Mouse (Mus musculus) kidney, embryonic 16.5 days (tissue): Measurements from ENCODE around the gene Nxpe4. TPM values are rescaled to one million over a fixed set of nuclear protein-coding genes. Genes with fewer than 3 reads are reported as not detected.

Experiments
- ATAC-seq: fragments of 200-750 bp; cut with Nextera tagmentation; 2 replicates; pipeline ENCODE4 v1.8.0; 2017; ENCODE audit warnings: moderate TSS enrichment; ENCODE audit not compliant: low FRiP score, low TSS enrichment
- H3K27ac ChIP-seq: fragments of 300-500 bp; sonication (generic); 2 replicates; pipeline ENCODE4 v1.5.1; 2014; ENCODE audit warnings: low read length
- H3K27me3 ChIP-seq: fragments of 300-500 bp; sonication (generic); 2 replicates; pipeline ENCODE4 v1.6.1; 2014; ENCODE audit warnings: low read length, control low read depth, mixed read lengths; ENCODE audit not compliant: insufficient read depth
- H3K36me3 ChIP-seq: fragments of 300-500 bp; sonication (generic); 2 replicates; pipeline ENCODE4 v1.6.1; 2014; ENCODE audit warnings: low read length, control low read depth, mixed read lengths; ENCODE audit not compliant: insufficient read depth
- H3K4me1 ChIP-seq: fragments of 300-500 bp; sonication (generic); 2 replicates; pipeline ENCODE4 v1.6.1; 2014; ENCODE audit warnings: low read length, control low read depth, mixed read lengths; ENCODE audit not compliant: insufficient read depth
- H3K4me2 ChIP-seq: fragments of 300-500 bp; sonication (generic); replicated peaks from 2 replicates; pipeline ENCODE4 v1.6.1; 2014; ENCODE audit warnings: low read depth, low read length
- H3K4me3 ChIP-seq: fragments of 300-500 bp; sonication (generic); 2 replicates; pipeline ENCODE4 v1.5.1; 2014; ENCODE audit warnings: mild to moderate bottlenecking, low read length
- H3K9ac ChIP-seq: fragments of 300-500 bp; sonication (generic); replicated peaks from 2 replicates; pipeline ENCODE4 v1.6.1; 2014; ENCODE audit warnings: low read length
- H3K9me3 ChIP-seq: fragments of 300-500 bp; sonication (generic); 2 replicates; pipeline ENCODE4 v1.6.1; 2016; ENCODE audit warnings: low read length, control low read depth
- WGBS: fragments of 180-500 bp; shearing (Covaris S2); extraction: QIAGEN DNeasy Blood & Tissue Kit; methylation state at CpG from one replicate; pipeline ENCODE4 v1.1.7; 2014; 5-methylcytosine and 5-hydroxymethylcytosine counted together
- polyA plus RNA-seq: library from polyadenylated mRNA; unstranded; fragments of >200 nt; fragmentation: Nextera tagmentation; extraction: Ambion mirVana; gene quantifications from 2 replicates; pipeline ENCODE4 v1.2.1, GENCODE M21; 2015

The Nxpe4 gene
- polyA plus RNA-seq, 1 experiment from 2014 or later, result 8.1 TPM

- no peaks in the 10 kb centered on the region for H3K9me3 ChIP-seq
- H3K27ac ChIP-seq, result no peak overlapping the region
- H3K4me3 ChIP-seq, result no peak overlapping the region
- no peaks in the 10 kb centered on the region for H3K36me3 ChIP-seq
- H3K27me3 ChIP-seq, result no peaks in the 10 kb centered on the region
- no peak overlapping the region for H3K9ac ChIP-seq
- no peaks in the 10 kb centered on the region for H3K4me1 ChIP-seq
- ATAC-seq, result no peak
- H3K4me2 ChIP-seq, result no peak overlapping the region
- WGBS, result 78% methylated on average over 9 of the region's 9 CpGs
Measured at GRCm38 (mm10) chr9:48345456-48345855, 183.6 kb downstream of the Nxpe4 start.

GRCm38 (mm10) chr9:48345866-48346265 lies 184.0 kb downstream of the Nxpe4 start:
- Histone ChIP-seq H3K4me2 (no peak overlapping the region), H3K9me3 (no peaks in the 10 kb centered on the region), H3K9ac (no peak overlapping the region), H3K36me3 (no peaks in the 10 kb centered on the region), H3K4me3 (no peak overlapping the region), H3K27ac (no peak overlapping the region), H3K4me1 (no peaks in the 10 kb centered on the region), H3K27me3 (no peaks in the 10 kb centered on the region)
- WGBS, result 87% methylated on average over 3 of the region's 3 CpGs
- ATAC-seq, result no peak

GRCm38 (mm10) chr9:48353148-48353698 lies 191.4 kb downstream of the Nxpe4 start, which contains the start of gene Nxpe2:
Gene Nxpe2, minus strand, starts transcription at chr9:48353454.
- no peak within 1 kb of the TSS for H3K9ac ChIP-seq
- ATAC-seq, result 0 out of 2 replicates have a peak, but pooled peaks have one; percentile 23
- no peak within 1 kb of the TSS for H3K4me3 ChIP-seq
- 56% methylated on average over 2 of the region's 2 CpGs for WGBS
- H3K27me3 ChIP-seq, result no peaks in the 10 kb centered on the region
- no peaks in the 10 kb centered on the region for H3K9me3 ChIP-seq
- H3K4me2 ChIP-seq, result no peak within 1 kb of the TSS
- no peaks in the 10 kb centered on the region for H3K36me3 ChIP-seq
- no peaks in the 10 kb centered on the region for H3K4me1 ChIP-seq
- H3K27ac ChIP-seq, result peak within 1 kb of the TSS; percentile 68

- 63% methylated on average over 4 of the region's 4 CpGs for WGBS
- no peak for ATAC-seq
- H3K9ac ChIP-seq, result no peak overlapping the region
- no peak overlapping the region for H3K4me3 ChIP-seq
- no peaks in the 10 kb centered on the region for H3K27me3 ChIP-seq
- peak overlapping the region; percentile 68 for H3K27ac ChIP-seq
- H3K9me3 ChIP-seq, result no peaks in the 10 kb centered on the region
- H3K36me3 ChIP-seq, result no peaks in the 10 kb centered on the region
- H3K4me1 ChIP-seq, result no peaks in the 10 kb centered on the region
- no peak overlapping the region for H3K4me2 ChIP-seq
Measured at GRCm38 (mm10) chr9:48354122-48354521, 192.3 kb downstream of the Nxpe4 start.

GRCm38 (mm10) chr9:48354793-48355192 lies 193.0 kb downstream of the Nxpe4 start:
- no peak for ATAC-seq
- H3K4me3 ChIP-seq, result no peak overlapping the region
- H3K27ac ChIP-seq, result no peak overlapping the region
- 52% methylated on average over 3 of the region's 3 CpGs for WGBS
- H3K9ac ChIP-seq, result no peak overlapping the region
- no peak overlapping the region for H3K4me2 ChIP-seq
- no peaks in the 10 kb centered on the region for H3K36me3 ChIP-seq
- no peaks in the 10 kb centered on the region for H3K9me3 ChIP-seq
- no peaks in the 10 kb centered on the region for H3K4me1 ChIP-seq
- H3K27me3 ChIP-seq, result no peaks in the 10 kb centered on the region

GRCm38 (mm10) chr9:48357097-48357496 lies 195.3 kb downstream of the Nxpe4 start:
- Histone ChIP-seq H3K4me2 (no peak overlapping the region), H3K27ac (no peak overlapping the region), H3K9ac (no peak overlapping the region), H3K36me3 (no peaks in the 10 kb centered on the region), H3K4me1 (no peaks in the 10 kb centered on the region), H3K9me3 (no peaks in the 10 kb centered on the region), H3K4me3 (no peak overlapping the region), H3K27me3 (no peaks in the 10 kb centered on the region)
- WGBS, result 91% methylated on average over 3 of the region's 3 CpGs
- ATAC-seq, result no peak

GRCm38 (mm10) chr9:48360826-48361225 lies 199.0 kb downstream of the Nxpe4 start:
- no peak for ATAC-seq
- no peaks in the 10 kb centered on the region for H3K9me3 ChIP-seq
- WGBS, result 73% methylated on average over 4 of the region's 4 CpGs
- no peak overlapping the region for H3K9ac ChIP-seq
- no peak overlapping the region for H3K27ac ChIP-seq
- no peak overlapping the region for H3K4me3 ChIP-seq
- no peaks in the 10 kb centered on the region for H3K27me3 ChIP-seq
- no peaks in the 10 kb centered on the region for H3K4me1 ChIP-seq
- H3K36me3 ChIP-seq, result no peaks in the 10 kb centered on the region
- no peak overlapping the region for H3K4me2 ChIP-seq

- Histone ChIP-seq H3K27ac (no peak overlapping the region), H3K9me3 (no peaks in the 10 kb centered on the region), H3K9ac (no peak overlapping the region), H3K4me1 (no peaks in the 10 kb centered on the region), H3K4me3 (no peak overlapping the region), H3K36me3 (no peaks in the 10 kb centered on the region), H3K27me3 (no peaks in the 10 kb centered on the region), H3K4me2 (no peak overlapping the region)
- no peak for ATAC-seq
- 79% methylated on average over 14 of the region's 14 CpGs for WGBS
Measured at GRCm38 (mm10) chr9:48361815-48362631, 200.2 kb downstream of the Nxpe4 start.

- H3K4me2 ChIP-seq, result no peak overlapping the region
Measured at GRCm38 (mm10) chr9:48362743-48363142, 200.9 kb downstream of the Nxpe4 start.

GRCm38 (mm10) chr9:48373232-48373878 lies 211.5 kb downstream of the Nxpe4 start:
- WGBS, result 78% methylated on average over 4 of the region's 4 CpGs
- ATAC-seq, result no peak
- no peak overlapping the region for H3K4me2 ChIP-seq
- no peaks in the 10 kb centered on the region for H3K27me3 ChIP-seq
- no peak overlapping the region for H3K9ac ChIP-seq
- no peak overlapping the region for H3K27ac ChIP-seq
- H3K9me3 ChIP-seq, result no peaks in the 10 kb centered on the region
- no peaks in the 10 kb centered on the region for H3K36me3 ChIP-seq
- no peaks in the 10 kb centered on the region for H3K4me1 ChIP-seq
- no peak overlapping the region for H3K4me3 ChIP-seq

More at GRCm38 (mm10) chr9:48362743-48363142, 200.9 kb downstream of the Nxpe4 start:
- no peaks in the 10 kb centered on the region for H3K9me3 ChIP-seq
- ATAC-seq, result no peak
- no peak overlapping the region for H3K27ac ChIP-seq
- H3K27me3 ChIP-seq, result no peaks in the 10 kb centered on the region
- H3K9ac ChIP-seq, result no peak overlapping the region
- H3K4me1 ChIP-seq, result no peaks in the 10 kb centered on the region
- WGBS, result 88% methylated on average over 6 of the region's 6 CpGs
- H3K4me3 ChIP-seq, result no peak overlapping the region
- no peaks in the 10 kb centered on the region for H3K36me3 ChIP-seq
